Mouse (Mus musculus): ENCODE results near the gene Pomt2.
A peak's percentile ranks its signal among the peaks of the same experiment; 100 is the strongest.

Gene Pomt2

GRCm38 (mm10) chr12:87121918-87122589, 25.7 kb downstream of the Pomt2 start:
- DNase-seq = no peak

- no peak for DNase-seq
Observed at GRCm38 (mm10) chr12:87107357-87107977, 40.3 kb downstream of the Pomt2 start.

- no peak for DNase-seq
Observed at GRCm38 (mm10) chr12:87104796-87105195, 43.0 kb downstream of the Pomt2 start.

- no peak for DNase-seq
Observed at GRCm38 (mm10) chr12:87103471-87103870, 44.3 kb downstream of the Pomt2 start.

GRCm38 (mm10) chr12:87102165-87102631, 45.6 kb downstream of the Pomt2 start, which contains the start of gene Ngb:
Ngb (minus strand) TSS chr12:87102539.
- no peak for DNase-seq

- DNase-seq = no peak
Observed at GRCm38 (mm10) chr12:87100331-87100730, 47.4 kb downstream of the Pomt2 start.

- no peak for DNase-seq
Observed at GRCm38 (mm10) chr12:87093671-87094070, 54.1 kb downstream of the Pomt2 start.

- DNase-seq = peak; percentile 34
Observed at GRCm38 (mm10) chr12:87093249-87093648, 54.5 kb downstream of the Pomt2 start.

- DNase-seq = no peak
Observed at GRCm38 (mm10) chr12:87091916-87092315, 55.9 kb downstream of the Pomt2 start.

GRCm38 (mm10) chr12:87089701-87090100, 58.1 kb downstream of the Pomt2 start:
- no peak for DNase-seq

- no peak for DNase-seq
Observed at GRCm38 (mm10) chr12:87089255-87089654, 58.5 kb downstream of the Pomt2 start.

- DNase-seq = no peak
Observed at GRCm38 (mm10) chr12:87088331-87088730, 59.4 kb downstream of the Pomt2 start.

- no peak for DNase-seq
Observed at GRCm38 (mm10) chr12:87087236-87087635, 60.5 kb downstream of the Pomt2 start.

GRCm38 (mm10) chr12:87082797-87083196, 65.0 kb downstream of the Pomt2 start:
- DNase-seq = no peak

GRCm38 (mm10) chr12:87076610-87077009, 71.2 kb downstream of the Pomt2 start:
- no peak for DNase-seq

GRCm38 (mm10) chr12:87070520-87070919, 77.2 kb downstream of the Pomt2 start:
- no peak for DNase-seq

- DNase-seq = no peak
Observed at GRCm38 (mm10) chr12:87066429-87066828, 81.3 kb downstream of the Pomt2 start.

GRCm38 (mm10) chr12:87065446-87065845, 82.3 kb downstream of the Pomt2 start:
- no peak for DNase-seq

- DNase-seq = no peak
Observed at GRCm38 (mm10) chr12:87057066-87057465, 90.7 kb downstream of the Pomt2 start.

Data from cerebellum, adult 8-10 months (tissue).